Mouse (Mus musculus) lung, embryonic 15.5 days (tissue): ENCODE data around the gene Prpf6. TPM values are rescaled to one million over a fixed set of nuclear protein-coding genes. Genes with fewer than 3 reads are reported as not detected.
A peak's percentile ranks its signal among the peaks of the same experiment; 100 is the strongest.

Experiments
- ATAC-seq: fragments of 200-750 bp; cut with Nextera tagmentation; 2 replicates; pipeline ENCODE4 v1.8.0; 2017; ENCODE audit warnings: moderate number of reproducible peaks, borderline replicate concordance; ENCODE audit not compliant: low FRiP score, low TSS enrichment; ENCODE audit errors: extremely low read depth
- H3K27ac ChIP-seq: fragments of 300-500 bp; sonication (generic); 2 replicates; pipeline ENCODE4 v1.5.1; 2015; ENCODE audit warnings: moderate library complexity, mild to moderate bottlenecking, inconsistent platforms
- H3K27me3 ChIP-seq: fragments of 300-500 bp; sonication (generic); 2 replicates; pipeline ENCODE4 v1.6.1; 2015; ENCODE audit warnings: inconsistent platforms
- H3K36me3 ChIP-seq: fragments of 300-500 bp; sonication (generic); 2 replicates; pipeline ENCODE4 v1.6.1; 2015; ENCODE audit warnings: inconsistent platforms
- H3K4me1 ChIP-seq: fragments of 300-500 bp; sonication (generic); 2 replicates; pipeline ENCODE4 v1.6.1; 2015; ENCODE audit warnings: inconsistent platforms
- H3K4me2 ChIP-seq: fragments of 300-500 bp; sonication (generic); 2 replicates; pipeline ENCODE4 v1.6.1; 2015; ENCODE audit warnings: inconsistent platforms, mild to moderate bottlenecking, moderate library complexity
- H3K4me3 ChIP-seq: fragments of 300-500 bp; sonication (generic); 2 replicates; pipeline ENCODE4 v1.5.1; 2015; ENCODE audit warnings: mild to moderate bottlenecking, inconsistent platforms
- H3K9ac ChIP-seq: fragments of 300-500 bp; sonication (generic); 2 replicates; pipeline ENCODE4 v1.6.1; 2015; ENCODE audit warnings: inconsistent platforms
- H3K9me3 ChIP-seq: fragments of 300-500 bp; sonication (generic); 2 replicates; pipeline ENCODE4 v1.6.1; 2016; ENCODE audit warnings: inconsistent platforms
- WGBS: fragments of 180-500 bp; shearing (Covaris S2); methylation state at CpG from one replicate; pipeline ENCODE4 v1.1.7; 2015; 5-methylcytosine and 5-hydroxymethylcytosine counted together
- polyA plus RNA-seq: library from polyadenylated mRNA; unstranded; fragments of >200 nt; fragmentation: Nextera tagmentation; extraction: Ambion mirVana; gene quantifications from 2 replicates; pipeline ENCODE4 v1.2.1, GENCODE M21; 2015

The Prpf6 gene
- polyA plus RNA-seq, 1 experiment from 2014 or later: 60.8 TPM

DNA sequence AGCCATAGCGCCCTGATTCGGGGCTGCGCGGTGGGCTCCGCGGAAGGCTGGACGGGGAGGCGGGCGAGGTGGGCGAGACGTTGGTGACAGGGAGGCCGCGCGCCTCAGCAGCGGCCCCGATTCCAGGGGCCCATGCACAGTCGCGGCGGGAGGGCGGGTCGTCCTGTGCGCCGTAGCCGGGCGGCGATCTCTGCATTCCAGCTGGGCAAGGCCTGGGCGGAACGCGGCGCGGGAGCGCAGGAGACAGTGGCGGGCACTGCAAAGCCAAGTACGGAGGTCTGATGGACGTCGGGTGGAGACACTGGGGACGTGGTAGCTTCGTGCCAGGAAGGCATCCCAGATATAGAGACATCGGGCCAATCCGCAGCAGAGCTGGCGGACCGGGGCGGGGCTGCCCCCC lies 79.7 kb downstream of the Prpf6 start, which contains the start of gene Sox18:
TSS of gene Sox18 (minus strand) at position 315 of the 400 bp plus-strand sequence.
- Histone ChIP-seq H3K4me1 (peaks cover 24% of the 10 kb centered on the region), H3K27me3 (peaks cover 55% of the 10 kb centered on the region), H3K9me3 (no peaks in the 10 kb centered on the region), H3K4me3 (peak within 1 kb of the TSS; percentile 49), H3K9ac (peak within 1 kb of the TSS; percentile 31), H3K36me3 (no peaks in the 10 kb centered on the region), H3K27ac (peak within 1 kb of the TSS; percentile 29), H3K4me2 (peak within 1 kb of the TSS; percentile 80)
- ATAC-seq: peak; percentile 43; the same call in 1 of the 2 replicates
- 0% methylated on average over 43 of the region's 43 CpGs for WGBS

DNA sequence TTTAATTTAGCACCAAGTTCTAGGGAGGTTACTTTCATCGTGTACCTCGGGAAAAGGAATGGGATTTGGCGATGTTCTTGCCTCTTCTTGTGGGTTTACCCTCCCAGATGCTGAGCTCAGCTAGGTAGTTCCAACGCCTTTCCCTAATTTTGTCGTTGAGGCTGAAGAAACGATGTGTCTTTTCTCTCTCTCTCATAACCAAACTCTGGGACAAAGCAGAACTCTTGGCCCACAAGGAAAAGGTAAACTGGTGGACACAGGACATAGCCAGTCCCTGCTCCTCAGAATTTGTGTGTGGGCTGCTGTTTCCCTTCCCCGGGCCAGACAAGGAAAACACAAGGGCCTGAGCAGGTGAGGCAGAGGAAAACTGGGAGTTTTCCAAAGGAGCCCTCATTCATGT lies 80.3 kb downstream of the Prpf6 start:
- Histone ChIP-seq H3K9me3 (no peaks in the 10 kb centered on the region), H3K4me3 (peak overlapping the region; percentile 49; the same call in 1 of the 2 replicates)
- 31% methylated on average over 7 of the region's 7 CpGs for WGBS

DNA sequence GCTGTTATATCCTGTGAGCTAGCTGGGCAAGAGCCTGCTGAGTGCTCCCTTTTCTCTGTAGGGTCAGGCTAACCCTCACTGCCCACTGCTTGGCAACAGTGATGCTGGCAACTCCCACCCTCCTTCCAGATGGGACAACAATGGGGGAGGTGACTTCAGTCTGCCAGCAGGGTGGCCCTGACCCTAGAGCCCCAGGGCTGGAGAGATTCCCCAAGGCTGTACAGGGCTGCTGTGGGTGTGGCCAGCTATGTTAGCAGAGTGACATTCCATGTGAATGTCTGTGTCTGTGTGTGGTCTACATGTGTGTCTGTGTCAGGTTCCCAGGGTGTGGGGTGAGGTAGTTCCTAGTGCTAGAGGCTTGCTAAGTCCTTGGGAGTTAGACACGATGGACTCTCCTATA lies 81.8 kb downstream of the Prpf6 start:
- no peak for ATAC-seq
- Histone ChIP-seq H3K36me3 (no peaks in the 10 kb centered on the region), H3K27ac (0 out of 2 replicates have a peak overlapping the region, but pooled peaks have one; percentile 35), H3K9me3 (no peaks in the 10 kb centered on the region), H3K27me3 (peaks cover 49% of the 10 kb centered on the region), H3K4me3 (no peak overlapping the region), H3K4me2 (no peak overlapping the region), H3K9ac (no peak overlapping the region), H3K4me1 (peaks cover 24% of the 10 kb centered on the region)
- WGBS: 65% methylated on average over 1 of the region's 1 CpGs

More for the DNA sequence above, 80.3 kb downstream of the Prpf6 start:
- no peak for ATAC-seq
- no peak overlapping the region for H3K27ac ChIP-seq
- peaks cover 24% of the 10 kb centered on the region for H3K4me1 ChIP-seq
- H3K27me3 ChIP-seq: peaks cover 55% of the 10 kb centered on the region
- no peaks in the 10 kb centered on the region for H3K36me3 ChIP-seq
- no peak overlapping the region for H3K9ac ChIP-seq
- H3K4me2 ChIP-seq: peak overlapping the region; percentile 80

DNA sequence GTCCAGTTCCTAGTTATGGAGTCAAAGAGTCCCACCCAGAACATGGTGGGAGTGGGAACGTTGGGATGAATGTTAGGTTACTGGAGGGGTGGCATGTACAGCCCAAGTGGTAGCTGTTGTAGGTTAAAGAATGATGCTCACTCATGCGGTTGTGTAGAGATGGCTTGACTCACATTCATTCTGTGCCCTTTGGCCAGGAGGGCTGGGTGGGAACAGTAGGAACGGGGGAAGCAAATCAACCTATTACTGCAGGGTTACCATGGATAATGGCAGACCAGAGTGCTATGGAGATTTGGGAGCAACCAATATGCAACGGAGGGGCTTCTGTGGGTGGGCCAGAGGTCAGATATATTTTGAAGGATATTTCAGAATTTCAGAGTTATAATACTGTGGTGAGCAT lies 83.3 kb downstream of the Prpf6 start:
- Histone ChIP-seq H3K4me3 (no peak overlapping the region), H3K4me2 (no peak overlapping the region), H3K9ac (no peak overlapping the region), H3K9me3 (no peaks in the 10 kb centered on the region), H3K27me3 (peaks cover 36% of the 10 kb centered on the region), H3K4me1 (peaks cover 31% of the 10 kb centered on the region), H3K27ac (peak overlapping the region; percentile 79; the same call in 1 of the 2 replicates), H3K36me3 (no peaks in the 10 kb centered on the region)
- 75% methylated on average over 4 of the region's 4 CpGs for WGBS
- ATAC-seq: no peak

DNA sequence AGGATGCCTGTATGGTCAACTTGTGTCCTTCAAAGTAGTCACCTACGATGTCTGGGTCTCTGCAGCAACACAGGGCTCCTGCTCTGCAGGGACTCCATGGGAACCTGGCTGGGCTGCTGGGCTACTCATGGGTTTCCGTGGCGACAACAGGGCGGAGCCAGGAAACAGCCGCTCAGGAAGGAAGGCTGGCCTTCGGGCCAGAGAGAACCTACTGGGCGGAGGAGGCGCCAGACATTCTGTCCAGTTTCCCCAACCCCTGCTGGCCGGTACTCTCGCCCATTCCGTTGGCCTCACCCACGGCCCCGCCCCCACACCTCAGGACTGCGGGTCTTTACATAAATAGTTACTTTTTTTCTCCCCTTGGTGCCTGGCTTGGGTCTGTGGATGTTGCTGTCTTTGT lies 83.8 kb downstream of the Prpf6 start:
- Histone ChIP-seq H3K4me1 (peaks cover 29% of the 10 kb centered on the region), H3K9me3 (no peaks in the 10 kb centered on the region), H3K27me3 (peaks cover 30% of the 10 kb centered on the region), H3K27ac (peak overlapping the region; percentile 79), H3K4me3 (peak overlapping the region; percentile 21), H3K4me2 (peak overlapping the region; percentile 48), H3K9ac (no peak overlapping the region), H3K36me3 (no peaks in the 10 kb centered on the region)
- peak; percentile 27; the same call in 1 of the 2 replicates for ATAC-seq
- WGBS: 5% methylated on average over 14 of the region's 14 CpGs

DNA sequence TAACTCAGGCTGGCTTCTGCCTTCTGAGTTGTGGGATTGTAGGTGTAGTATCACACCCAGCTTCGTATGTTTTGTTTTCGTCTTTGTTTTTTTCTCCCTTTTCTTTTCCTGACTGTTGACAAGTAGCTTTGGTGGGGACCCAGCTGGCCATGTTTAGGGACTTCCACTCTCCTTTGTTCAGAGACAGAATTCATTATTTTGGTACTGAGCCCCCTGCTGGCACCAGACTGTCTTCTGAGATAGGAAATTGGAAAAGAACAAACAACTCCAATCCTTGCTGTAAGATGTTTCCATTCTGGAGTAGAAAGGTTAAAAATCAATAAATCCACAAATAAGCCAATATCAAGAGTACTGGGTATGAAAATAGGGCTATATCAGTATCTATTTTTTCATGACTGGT lies 84.8 kb downstream of the Prpf6 start:
- no peaks in the 10 kb centered on the region for H3K36me3 ChIP-seq
- ATAC-seq: no peak
- H3K9ac ChIP-seq: no peak overlapping the region
- peaks cover 29% of the 10 kb centered on the region for H3K4me1 ChIP-seq
- H3K9me3 ChIP-seq: no peaks in the 10 kb centered on the region
- no peak overlapping the region for H3K4me3 ChIP-seq
- H3K4me2 ChIP-seq: no peak overlapping the region
- peak overlapping the region; percentile 79 for H3K27ac ChIP-seq
- peaks cover 21% of the 10 kb centered on the region for H3K27me3 ChIP-seq
- WGBS: 49% methylated on average over 2 of the region's 2 CpGs

DNA sequence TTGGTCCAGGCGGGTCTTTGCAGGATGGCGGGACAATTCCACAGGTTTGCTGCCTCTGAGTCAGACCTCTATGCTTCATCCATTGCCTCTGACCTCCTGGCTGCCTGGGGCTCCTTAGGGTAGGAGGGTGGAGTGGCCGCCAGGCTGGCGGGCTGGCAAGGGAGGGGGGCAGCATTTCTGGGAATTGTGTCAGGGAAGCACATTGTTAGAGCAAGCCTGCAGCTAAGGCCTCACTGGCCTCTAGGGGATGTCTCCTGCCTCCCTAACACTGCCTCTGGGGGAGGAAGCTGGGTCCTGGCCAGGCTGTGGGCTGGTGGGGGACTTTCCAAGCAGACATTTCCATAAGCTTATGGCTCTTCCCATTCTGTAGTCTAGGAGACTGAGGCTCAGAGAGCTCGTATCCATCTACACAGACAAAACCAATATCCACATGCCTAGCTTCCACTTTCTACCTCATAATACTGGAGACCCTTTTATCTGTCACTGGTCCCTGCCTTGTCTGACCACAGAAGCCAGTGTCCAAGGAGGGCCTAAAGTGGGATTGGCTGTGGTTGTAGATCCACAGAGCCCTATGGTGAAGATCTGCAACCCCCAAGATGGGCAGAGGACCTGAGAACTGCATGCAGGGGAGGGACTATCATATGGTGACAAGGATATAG lies 85.6 kb downstream of the Prpf6 start:
- no peak overlapping the region for H3K9ac ChIP-seq
- 64% methylated on average over 5 of the region's 5 CpGs for WGBS
- peaks cover 13% of the 10 kb centered on the region for H3K27me3 ChIP-seq
- H3K4me2 ChIP-seq: no peak overlapping the region
- H3K36me3 ChIP-seq: no peaks in the 10 kb centered on the region
- no peak overlapping the region for H3K4me3 ChIP-seq
- no peaks in the 10 kb centered on the region for H3K9me3 ChIP-seq
- peaks cover 27% of the 10 kb centered on the region for H3K4me1 ChIP-seq
- ATAC-seq: 0 out of 2 replicates have a peak, but pooled peaks have one; percentile 3
- H3K27ac ChIP-seq: peak overlapping the region; percentile 79

DNA sequence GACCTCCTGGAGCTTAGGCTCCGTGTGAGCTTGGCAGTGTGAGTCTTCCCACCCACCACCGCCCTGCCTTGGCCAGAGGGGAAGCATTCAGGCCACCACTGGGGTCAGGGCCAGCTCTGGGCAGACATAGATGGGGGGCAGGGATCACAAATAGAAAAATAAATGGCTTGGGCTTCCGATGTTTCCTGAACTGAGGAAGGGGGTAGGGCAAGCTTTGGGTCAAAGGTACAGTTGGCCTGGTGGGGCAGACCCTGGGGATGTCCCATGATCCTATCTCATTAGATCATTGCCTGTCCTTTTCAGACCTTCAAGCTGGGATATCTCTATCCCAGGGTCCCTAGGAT lies 86.1 kb downstream of the Prpf6 start:
- Histone ChIP-seq H3K4me3 (no peak overlapping the region), H3K9me3 (no peaks in the 10 kb centered on the region)

DNA sequence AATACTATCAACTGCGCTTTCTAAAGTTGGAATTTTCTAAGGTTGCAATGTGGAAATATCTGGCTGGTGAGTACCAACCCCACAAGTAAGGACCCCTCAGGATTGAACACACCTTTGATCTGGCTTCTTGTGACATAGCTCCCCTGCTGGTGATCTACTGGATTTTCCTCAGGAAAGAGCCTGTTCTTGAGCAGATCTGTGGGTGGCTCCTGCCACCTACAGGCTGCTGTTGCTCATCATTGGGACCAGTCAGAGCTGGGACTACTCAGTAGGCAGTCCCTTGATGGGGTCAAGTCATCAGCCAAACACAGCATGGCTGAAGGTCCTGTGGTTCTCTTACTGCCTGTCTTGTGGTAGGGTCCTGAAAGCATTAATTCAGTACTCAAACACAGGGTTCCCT lies 87.1 kb downstream of the Prpf6 start:
- Histone ChIP-seq H3K4me3 (no peak overlapping the region), H3K27ac (no peak overlapping the region), H3K27me3 (no peaks in the 10 kb centered on the region; the same call in 1 of the 2 replicates), H3K4me2 (no peak overlapping the region), H3K36me3 (no peaks in the 10 kb centered on the region), H3K9ac (no peak overlapping the region), H3K9me3 (no peaks in the 10 kb centered on the region), H3K4me1 (peaks cover 27% of the 10 kb centered on the region)
- peak; percentile 55 for ATAC-seq
- 43% methylated on average over 1 of the region's 1 CpGs for WGBS

More for the DNA sequence above, 86.1 kb downstream of the Prpf6 start:
- peaks cover 27% of the 10 kb centered on the region for H3K4me1 ChIP-seq
- H3K4me2 ChIP-seq: no peak overlapping the region
- ATAC-seq: no peak
- no peak overlapping the region for H3K9ac ChIP-seq
- WGBS: 43% methylated on average over 3 of the region's 3 CpGs
- H3K27ac ChIP-seq: peak overlapping the region; percentile 79
- H3K36me3 ChIP-seq: no peaks in the 10 kb centered on the region
- peaks cover 8% of the 10 kb centered on the region for H3K27me3 ChIP-seq

DNA sequence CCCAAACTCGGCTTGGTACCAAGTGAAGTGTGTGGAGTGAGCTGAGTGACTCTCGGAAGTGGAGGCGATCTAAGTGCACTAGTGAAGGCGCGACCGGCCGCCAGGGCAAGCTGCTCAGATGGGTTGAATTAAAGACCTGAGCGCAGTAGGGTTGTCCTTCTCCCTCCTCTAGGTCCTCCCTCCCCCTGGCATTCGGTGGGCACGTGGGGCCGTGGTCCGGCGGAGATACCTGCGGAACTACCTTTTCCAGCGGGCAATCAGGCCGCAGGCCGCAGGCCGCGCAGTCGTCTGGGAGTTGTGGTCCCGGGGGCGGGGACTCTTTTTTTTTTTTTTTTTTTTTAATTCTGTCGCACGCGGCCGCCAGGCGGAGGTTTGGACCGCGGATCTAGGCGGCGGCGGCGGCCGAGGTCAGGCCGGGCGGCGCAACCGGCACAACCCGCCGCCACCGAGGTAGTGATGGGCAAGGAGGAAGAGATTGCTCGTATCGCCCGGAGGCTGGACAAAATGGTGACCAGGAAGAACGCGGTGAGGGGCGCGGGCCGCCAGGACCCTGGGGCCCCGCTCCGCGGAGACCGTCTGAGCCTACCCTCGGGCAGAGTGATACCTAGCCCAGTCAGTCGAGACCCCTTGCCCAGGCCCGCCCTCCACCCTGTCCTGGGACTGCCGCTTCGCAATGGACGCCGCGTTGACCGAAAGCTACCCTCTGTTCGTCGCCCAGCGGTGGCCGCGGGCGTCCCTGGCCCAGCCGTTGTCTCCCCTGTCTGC lies 88.5 kb downstream of the Prpf6 start, which contains the start of gene Tcea2:
TSS of gene Tcea2 (plus strand) at position 360 of the 765 bp plus-strand sequence.
- no peaks in the 10 kb centered on the region for H3K36me3 ChIP-seq
- no peaks in the 10 kb centered on the region for H3K9me3 ChIP-seq
- peak within 1 kb of the TSS; percentile 68; the same call in 1 of the 2 replicates for H3K27ac ChIP-seq
- peaks cover 25% of the 10 kb centered on the region for H3K4me1 ChIP-seq
- H3K9ac ChIP-seq: peak within 1 kb of the TSS; percentile 93
- peak; percentile 25 for ATAC-seq
- peak within 1 kb of the TSS; percentile 95 for H3K4me2 ChIP-seq
- peak within 1 kb of the TSS; percentile 77 for H3K4me3 ChIP-seq
- no peaks in the 10 kb centered on the region for H3K27me3 ChIP-seq
- WGBS: under 1% methylated on average over 69 of the region's 69 CpGs

DNA sequence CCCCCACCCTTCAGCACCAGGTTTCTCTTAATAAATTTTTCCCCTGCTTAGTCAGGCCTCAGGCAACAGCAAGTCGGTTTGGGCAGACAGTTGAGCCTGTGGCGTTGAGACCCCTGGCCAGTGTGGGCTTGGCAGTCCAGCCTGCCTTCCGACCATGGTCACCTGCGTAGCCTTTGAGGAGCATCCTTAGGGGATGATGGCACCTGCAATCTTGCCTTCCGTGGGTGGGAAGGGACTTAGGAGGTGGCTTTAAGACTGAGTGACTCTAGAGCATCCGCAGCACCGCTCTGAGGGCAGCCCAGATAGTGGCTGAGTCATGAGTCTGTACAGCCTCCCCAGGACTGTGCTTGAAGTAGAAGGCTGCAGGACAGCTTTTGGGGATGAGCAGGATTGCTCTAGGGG lies 89.0 kb downstream of the Prpf6 start:
- H3K4me1 ChIP-seq: peaks cover 19% of the 10 kb centered on the region
- H3K36me3 ChIP-seq: no peaks in the 10 kb centered on the region
- H3K9me3 ChIP-seq: no peaks in the 10 kb centered on the region
- H3K27ac ChIP-seq: 0 out of 2 replicates have a peak overlapping the region, but pooled peaks have one; percentile 49
- ATAC-seq: no peak
- peak overlapping the region; percentile 95 for H3K4me2 ChIP-seq
- no peaks in the 10 kb centered on the region for H3K27me3 ChIP-seq
- peak overlapping the region; percentile 93 for H3K9ac ChIP-seq
- 12% methylated on average over 7 of the region's 7 CpGs for WGBS
- H3K4me3 ChIP-seq: peak overlapping the region; percentile 77

DNA sequence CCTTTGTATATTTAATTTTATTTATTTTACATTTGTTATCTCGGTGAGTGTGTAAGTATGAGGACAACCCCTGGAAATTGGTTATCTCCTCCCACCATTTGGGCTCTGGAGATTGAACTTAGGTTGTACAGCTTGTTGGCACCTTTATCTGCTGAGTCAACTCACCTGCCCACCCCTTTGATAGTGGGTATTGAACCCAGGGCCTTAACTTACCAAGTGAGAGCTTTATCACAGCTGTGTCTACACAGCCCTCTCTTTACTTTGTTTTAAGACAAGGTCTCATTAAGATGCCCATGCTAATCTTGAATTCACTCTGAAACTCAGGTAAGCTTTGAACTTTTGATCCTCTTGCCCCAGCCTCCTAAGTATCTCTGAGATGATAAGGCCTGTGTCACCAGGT lies 90.3 kb downstream of the Prpf6 start:
- WGBS: 59% methylated on average over 1 of the region's 1 CpGs
- no peak for ATAC-seq
- H3K9me3 ChIP-seq: no peaks in the 10 kb centered on the region
- no peak overlapping the region for H3K27ac ChIP-seq
- H3K4me2 ChIP-seq: no peak overlapping the region
- H3K9ac ChIP-seq: no peak overlapping the region
- H3K36me3 ChIP-seq: 0 out of 2 replicates have a peak, but pooled peaks cover 7% of the 10 kb centered on the region
- peaks cover 18% of the 10 kb centered on the region for H3K4me1 ChIP-seq
- no peaks in the 10 kb centered on the region for H3K27me3 ChIP-seq
- no peak overlapping the region for H3K4me3 ChIP-seq
